Mouse (Mus musculus) ES-Bruce4 (cell line): ENCODE results near the gene Oxsr1.

ENCODE experiments used
- CTCF ChIP-seq: IDR thresholded peaks from one replicate; pipeline ENCODE4 v1.8.1; 2011; ENCODE audit warnings: low read depth, low read length
- POLR2A ChIP-seq: IDR thresholded peaks from one replicate; pipeline ENCODE4 v1.8.1; 2011; ENCODE audit warnings: low read length; ENCODE audit not compliant: insufficient read depth

- TF ChIP-seq CTCF (no peak), POLR2A (no peak)
These were observed 24.5 kb downstream of the Oxsr1 start for GRCm38 (mm10) chr9:119297696-119298095.
